Mouse (Mus musculus) intestine, postnatal 0 days (tissue): ENCODE measurements at regions not wholly inside any gene's neighbourhood (a gene's known extent, or its start where the extent isn't known, plus 50 kb on each side); places are given as distances from the start of the nearest gene placed in this dataset.

ENCODE experiments used
- ATAC-seq: fragments of 200-750 bp; cut with Nextera tagmentation; 2 replicates; pipeline ENCODE4 v1.8.0; 2017; ENCODE audit warnings: mild to moderate bottlenecking, moderate TSS enrichment, moderate library complexity
- H3K27ac ChIP-seq: fragments of 300-500 bp; sonication (generic); 2 replicates; pipeline ENCODE4 v1.5.1; 2014; ENCODE audit warnings: mild to moderate bottlenecking, low read depth, low read length, moderate library complexity
- H3K27me3 ChIP-seq: fragments of 300-500 bp; sonication (generic); replicated peaks from 2 replicates; pipeline ENCODE4 v1.6.1; 2014; ENCODE audit warnings: low read length, mixed read lengths; ENCODE audit not compliant: control insufficient read depth, insufficient read depth
- H3K36me3 ChIP-seq: fragments of 300-500 bp; sonication (generic); 2 replicates; pipeline ENCODE4 v1.6.1; 2014; ENCODE audit warnings: mild to moderate bottlenecking, moderate library complexity; ENCODE audit not compliant: control insufficient read depth, insufficient read depth
- H3K4me1 ChIP-seq: fragments of 300-500 bp; sonication (generic); replicated peaks from 2 replicates; pipeline ENCODE4 v1.6.1; 2014; ENCODE audit warnings: antibody characterized with exemption, low read length, mixed read lengths; ENCODE audit not compliant: control insufficient read depth, insufficient read depth
- H3K4me2 ChIP-seq: fragments of 300-500 bp; sonication (generic); replicated peaks from 2 replicates; pipeline ENCODE4 v1.6.1; 2014; ENCODE audit warnings: low read depth, mild to moderate bottlenecking, moderate library complexity
- H3K4me3 ChIP-seq: fragments of 300-500 bp; sonication (generic); 2 replicates; pipeline ENCODE4 v1.5.1; 2014; ENCODE audit warnings: low read depth, low read length
- H3K9ac ChIP-seq: fragments of 300-500 bp; sonication (generic); 2 replicates; pipeline ENCODE4 v1.6.1; 2014; ENCODE audit warnings: mild to moderate bottlenecking, low read depth, low read length
- H3K9me3 ChIP-seq: fragments of 300-500 bp; sonication (generic); 2 replicates; pipeline ENCODE4 v1.6.1; 2016; ENCODE audit warnings: mixed run types; ENCODE audit not compliant: control insufficient read depth
- CTCF ChIP-seq: sonication (generic); IDR thresholded peaks from 2 replicates; pipeline ENCODE4 v1.5.1; 2016; ENCODE audit warnings: low read depth, mild to moderate bottlenecking, control low read depth, antibody characterized with exemption, moderate library complexity
- WGBS: fragments of 180-500 bp; shearing (Covaris S2); extraction: QIAGEN DNeasy Blood & Tissue Kit; methylation state at CpG from one replicate; pipeline ENCODE4 v1.1.7; 2014; 5-methylcytosine and 5-hydroxymethylcytosine counted together

DNA sequence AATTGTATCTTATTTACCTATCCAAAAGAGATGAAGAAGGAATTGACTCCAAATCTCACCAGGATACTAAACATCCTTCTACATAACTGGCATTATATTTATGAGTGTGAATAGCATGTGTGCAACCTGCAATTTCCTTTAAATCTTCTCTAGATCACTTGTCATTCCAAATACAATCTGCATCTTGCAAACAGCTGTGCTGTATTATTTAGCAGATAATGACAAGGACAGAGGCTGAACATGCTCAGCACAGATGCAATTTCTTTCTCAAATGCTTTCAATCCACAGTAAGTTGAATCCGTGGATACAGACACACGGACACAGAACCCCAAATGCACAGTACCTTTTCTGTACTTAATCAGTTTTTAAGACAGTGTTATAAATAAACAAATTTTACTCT lies 229.4 kb upstream of the Cd180 start:
- no peak for TF ChIP-seq CTCF
- no peaks in the 10 kb centered on the region for H3K27me3 ChIP-seq
- H3K9me3 ChIP-seq: no peaks in the 10 kb centered on the region
- no peak overlapping the region for H3K27ac ChIP-seq
- H3K9ac ChIP-seq: no peak overlapping the region
- H3K4me3 ChIP-seq: no peak overlapping the region
- H3K4me2 ChIP-seq: no peak overlapping the region
- no peak for ATAC-seq
- no peaks in the 10 kb centered on the region for H3K36me3 ChIP-seq
- WGBS: 81% methylated on average over 2 of the region's 2 CpGs
- H3K4me1 ChIP-seq: no peaks in the 10 kb centered on the region

- Histone ChIP-seq H3K27ac (no peak overlapping the region), H3K4me3 (no peak overlapping the region), H3K4me1 (no peaks in the 10 kb centered on the region), H3K9me3 (no peaks in the 10 kb centered on the region), H3K4me2 (no peak overlapping the region), H3K36me3 (no peaks in the 10 kb centered on the region), H3K9ac (no peak overlapping the region), H3K27me3 (no peaks in the 10 kb centered on the region)
- ATAC-seq: no peak
- 79% methylated on average over 3 of the region's 3 CpGs for WGBS
- TF ChIP-seq CTCF: no peak
Observed at GRCm38 (mm10) chr13:102481906-102482305, 211.5 kb upstream of the Cd180 start.

- Histone ChIP-seq H3K4me3 (no peak overlapping the region), H3K27me3 (no peaks in the 10 kb centered on the region), H3K36me3 (no peaks in the 10 kb centered on the region), H3K9ac (no peak overlapping the region), H3K9me3 (no peaks in the 10 kb centered on the region), H3K27ac (no peak overlapping the region), H3K4me1 (no peaks in the 10 kb centered on the region), H3K4me2 (no peak overlapping the region)
- no peak for ATAC-seq
- TF ChIP-seq CTCF: no peak
- WGBS: 89% methylated on average over 3 of the region's 3 CpGs
Observed at GRCm38 (mm10) chr13:102482451-102482850, 210.9 kb upstream of the Cd180 start.

DNA sequence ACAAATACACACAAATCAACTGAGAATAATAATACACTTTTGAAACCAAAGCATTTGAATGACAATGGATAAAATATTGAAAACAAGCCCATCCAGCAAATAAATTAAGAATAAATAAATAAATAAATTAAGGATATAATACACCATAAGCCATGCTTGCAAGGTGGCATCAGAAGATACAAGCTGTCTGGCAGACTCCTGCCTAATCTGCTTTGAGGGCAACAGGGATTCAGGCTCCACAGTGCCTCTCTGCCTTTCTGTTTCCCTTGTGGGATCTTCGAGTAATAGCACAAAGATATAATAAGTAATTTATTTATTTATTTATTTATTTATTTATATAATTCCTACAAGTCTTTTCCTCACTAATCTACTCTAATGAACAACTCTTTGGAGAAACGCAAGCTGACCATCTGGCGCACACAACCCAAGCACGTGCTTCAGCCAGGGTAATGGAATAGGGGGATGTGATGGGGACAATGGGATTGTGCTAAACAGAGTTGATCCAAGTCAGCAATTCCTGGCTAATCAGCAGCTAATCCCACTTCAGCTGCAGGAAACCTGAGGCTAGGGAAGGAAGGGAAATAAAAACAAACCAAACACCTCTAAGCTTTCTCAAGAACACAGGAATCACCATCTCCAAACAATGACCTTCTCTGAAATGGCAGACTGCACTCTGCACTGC lies 205.8 kb upstream of the Cd180 start:
- Histone ChIP-seq H3K9ac (no peak overlapping the region), H3K27me3 (no peaks in the 10 kb centered on the region), H3K4me2 (no peak overlapping the region), H3K27ac (no peak overlapping the region), H3K36me3 (no peaks in the 10 kb centered on the region), H3K4me3 (no peak overlapping the region), H3K4me1 (no peaks in the 10 kb centered on the region), H3K9me3 (no peaks in the 10 kb centered on the region)
- WGBS: 72% methylated on average over 4 of the region's 4 CpGs
- ATAC-seq: no peak
- TF ChIP-seq CTCF: no peak

GRCm38 (mm10) chr13:102491370-102491769 lies 202.0 kb upstream of the Cd180 start:
- H3K9me3 ChIP-seq: no peaks in the 10 kb centered on the region
- no peak for ATAC-seq
- no peaks in the 10 kb centered on the region for H3K4me1 ChIP-seq
- no peaks in the 10 kb centered on the region for H3K27me3 ChIP-seq
- no peak overlapping the region for H3K27ac ChIP-seq
- WGBS: 63% methylated on average over 4 of the region's 4 CpGs
- H3K4me2 ChIP-seq: no peak overlapping the region
- H3K36me3 ChIP-seq: no peaks in the 10 kb centered on the region
- TF ChIP-seq CTCF: no peak
- no peak overlapping the region for H3K9ac ChIP-seq
- no peak overlapping the region for H3K4me3 ChIP-seq

DNA sequence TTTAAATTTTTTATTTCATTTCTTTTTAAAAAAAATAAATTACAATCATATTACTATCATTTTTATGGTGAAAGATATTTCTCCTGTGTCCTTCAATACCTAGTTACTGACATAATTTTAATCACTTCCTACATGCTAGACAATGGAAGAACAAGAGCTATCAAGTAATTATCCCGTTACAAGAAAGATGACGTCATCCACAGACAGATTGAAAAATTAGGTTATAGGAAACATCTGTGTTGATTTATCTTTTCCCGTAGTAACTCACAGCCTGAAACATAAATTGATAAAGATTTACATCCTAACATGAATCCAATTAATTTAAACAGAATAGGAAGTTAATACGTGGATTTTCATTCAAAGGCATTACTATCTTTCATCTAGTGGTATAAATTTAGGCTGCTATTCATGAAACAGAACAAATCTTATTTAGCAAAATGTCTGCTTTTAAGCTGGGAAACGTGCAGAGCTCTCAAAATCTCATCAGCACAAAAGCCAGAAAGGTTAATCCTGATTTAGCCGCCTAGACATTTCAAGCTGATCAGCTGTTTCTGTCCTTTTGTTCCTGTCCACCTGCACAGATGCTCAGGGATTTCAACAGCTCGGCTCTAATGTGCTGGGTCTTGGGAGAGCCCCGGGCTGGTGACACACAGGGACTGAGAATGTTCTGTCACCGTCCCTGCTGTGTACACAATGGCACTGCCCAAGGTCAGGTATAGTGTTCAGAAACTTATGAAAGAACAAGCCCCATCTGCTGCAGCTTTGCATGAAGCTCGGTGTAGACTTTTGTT lies 189.0 kb upstream of the Cd180 start:
- Histone ChIP-seq H3K27ac (no peak overlapping the region), H3K9ac (no peak overlapping the region), H3K36me3 (no peaks in the 10 kb centered on the region), H3K4me3 (no peak overlapping the region), H3K4me1 (no peaks in the 10 kb centered on the region), H3K27me3 (no peaks in the 10 kb centered on the region), H3K4me2 (no peak overlapping the region), H3K9me3 (no peaks in the 10 kb centered on the region)
- WGBS: 51% methylated on average over 10 of the region's 10 CpGs
- ATAC-seq: no peak
- no peak for TF ChIP-seq CTCF
